Mouse (Mus musculus): ENCODE data around the gene Ttc7b. TPM values are rescaled to one million over a fixed set of nuclear protein-coding genes. Genes with fewer than 3 reads are reported as not detected.
A peak's percentile ranks its signal among the peaks of the same experiment; 100 is the strongest.

The Ttc7b gene
- polyA plus RNA-seq, 1 experiment: 20.4 TPM

DNA sequence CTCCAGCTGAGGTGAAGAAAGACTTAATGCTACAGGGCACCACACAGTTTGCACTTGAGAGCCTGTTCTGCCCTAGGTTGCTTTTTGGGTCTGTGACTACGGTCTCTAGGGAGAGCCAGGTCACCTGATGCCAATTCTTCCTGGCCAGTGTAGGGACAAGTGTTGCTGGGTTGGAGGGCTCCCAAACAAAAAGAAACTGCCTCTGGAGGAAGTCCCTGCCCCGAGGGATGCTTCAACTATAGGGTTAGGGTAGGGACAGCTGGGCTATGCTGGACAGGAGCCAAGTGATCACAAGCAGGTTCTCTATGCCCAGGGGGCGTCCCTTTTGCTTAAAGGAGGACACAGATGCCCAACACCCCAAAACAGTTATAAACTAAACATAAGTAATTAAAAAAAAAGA is 202.7 kb downstream of the Ttc7b start:
- peak in 1 of 2 experiments; percentile 8 for DNase-seq (ENCODE audit: low read depth in 1 of 2, low spot score in 2 of 2)
- Histone ChIP-seq H3K27ac (ENCODE audit: insufficient read depth, low read length) (peak overlapping the region; percentile 5; the same call in 1 of the 2 replicates), H3K27me3 (ENCODE audit: control insufficient read depth, insufficient read depth, low read length) (no peaks in the 10 kb centered on the region), H3K36me3 (ENCODE audit: control insufficient read depth, insufficient read depth, low read length) (no peaks in the 10 kb centered on the region), H3K4me1 (ENCODE audit: control insufficient read depth, insufficient read depth, insufficient read length) (peaks cover 32% of the 10 kb centered on the region; the same call in 1 of the 2 replicates), H3K4me3 (ENCODE audit: extremely low read depth, insufficient read depth, insufficient read length) (no peak overlapping the region)
- 40% methylated on average over 3 of the region's 3 CpGs for WGBS
- TF ChIP-seq POLR2A (IDR thresholded peaks at IDR 0.05; ENCODE audit: low read depth, low read length) (no peak), CTCF (IDR thresholded peaks at IDR 0.05; ENCODE audit: extremely low read depth, insufficient read depth, insufficient read length, insufficient replicate concordance) (no peak)

DNA sequence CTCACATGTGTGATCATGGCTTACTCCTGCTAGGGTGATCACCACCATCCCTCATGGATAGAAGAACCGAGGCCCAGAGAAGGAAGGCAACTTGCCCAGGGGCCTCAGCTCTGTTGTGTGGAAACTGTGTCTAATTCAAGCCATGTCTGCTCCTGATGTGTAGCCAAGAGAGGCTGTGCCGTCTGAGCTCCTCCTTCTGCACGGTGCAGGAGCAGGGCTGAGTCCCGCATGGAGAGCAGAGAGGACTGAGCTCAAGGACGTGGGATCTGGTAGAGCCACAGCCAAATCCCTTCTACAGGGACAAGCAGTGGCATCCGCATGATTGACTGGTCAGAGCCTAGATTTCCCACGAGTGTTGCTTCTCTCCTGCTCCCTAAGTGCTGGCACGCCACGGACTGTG is 204.5 kb downstream of the Ttc7b start:
- Histone ChIP-seq H3K27me3 (ENCODE audit: control insufficient read depth, insufficient read depth, low read length) (no peaks in the 10 kb centered on the region), H3K4me1 (ENCODE audit: control insufficient read depth, insufficient read depth, insufficient read length) (peaks cover 32% of the 10 kb centered on the region; the same call in 1 of the 2 replicates), H3K4me3 (ENCODE audit: extremely low read depth, insufficient read depth, insufficient read length) (no peak overlapping the region), H3K36me3 (ENCODE audit: control insufficient read depth, insufficient read depth, low read length) (no peaks in the 10 kb centered on the region), H3K27ac (ENCODE audit: insufficient read depth, low read length) (no peak overlapping the region)
- 93% methylated on average over 9 of the region's 9 CpGs for WGBS
- no peak for TF ChIP-seq POLR2A (IDR thresholded peaks at IDR 0.05; ENCODE audit: low read depth, low read length)
- no peak for TF ChIP-seq CTCF (IDR thresholded peaks at IDR 0.05; ENCODE audit: extremely low read depth, insufficient read depth, insufficient read length, insufficient replicate concordance)
- no peak for DNase-seq (ENCODE audit: low read depth in 1 of 2, low spot score in 2 of 2)

DNA sequence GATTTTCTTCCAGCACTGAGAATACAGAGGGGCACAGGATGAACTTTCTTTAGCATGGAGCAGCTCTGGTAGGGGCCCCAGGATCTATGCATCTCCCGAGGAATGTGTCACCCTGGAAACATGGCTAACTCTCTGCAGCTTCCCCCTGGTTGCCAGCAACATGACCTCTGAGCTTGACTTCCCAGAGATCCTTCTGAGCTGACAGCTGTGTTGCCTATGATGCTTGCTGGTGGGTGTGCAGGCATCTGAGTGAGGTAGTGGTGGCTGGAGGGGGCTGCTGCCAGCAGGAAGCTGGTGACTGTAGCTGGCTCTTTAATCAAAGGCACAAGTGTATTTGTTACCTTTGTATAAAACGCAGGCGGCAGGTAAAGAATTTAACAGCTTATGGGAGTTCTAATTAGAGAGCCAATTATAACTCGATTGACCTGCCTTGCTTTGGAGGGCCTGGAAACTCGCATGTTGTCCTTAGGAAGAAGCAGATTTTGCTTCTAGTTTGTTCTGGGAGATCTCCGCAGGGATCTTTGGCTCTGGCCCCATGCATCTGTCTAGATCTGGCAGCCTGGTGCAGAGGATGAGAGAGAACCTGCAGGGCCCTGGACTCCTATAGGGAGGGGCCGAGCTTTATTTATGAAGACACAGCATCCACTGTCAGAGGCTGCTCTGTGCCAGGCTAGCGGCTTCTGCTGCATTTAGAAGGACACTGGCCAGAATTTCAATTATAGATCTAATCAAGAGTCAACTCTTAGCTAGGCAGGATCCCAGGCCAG is 205.3 kb downstream of the Ttc7b start:
- H3K4me3 ChIP-seq (ENCODE audit: extremely low read depth, insufficient read depth, insufficient read length): no peak overlapping the region
- WGBS: 94% methylated on average over 8 of the region's 8 CpGs
- no peak for DNase-seq (ENCODE audit: low read depth in 1 of 2, low spot score in 2 of 2)
- TF ChIP-seq CTCF (IDR thresholded peaks at IDR 0.05; ENCODE audit: extremely low read depth, insufficient read depth, insufficient read length, insufficient replicate concordance): no peak
- TF ChIP-seq POLR2A (IDR thresholded peaks at IDR 0.05; ENCODE audit: low read depth, low read length): no peak
- no peaks in the 10 kb centered on the region for H3K36me3 ChIP-seq (ENCODE audit: control insufficient read depth, insufficient read depth, low read length)
- H3K27me3 ChIP-seq (ENCODE audit: control insufficient read depth, insufficient read depth, low read length): no peaks in the 10 kb centered on the region
- no peak overlapping the region for H3K27ac ChIP-seq (ENCODE audit: insufficient read depth, low read length)
- peaks cover 26% of the 10 kb centered on the region; the same call in 1 of the 2 replicates for H3K4me1 ChIP-seq (ENCODE audit: control insufficient read depth, insufficient read depth, insufficient read length)

DNA sequence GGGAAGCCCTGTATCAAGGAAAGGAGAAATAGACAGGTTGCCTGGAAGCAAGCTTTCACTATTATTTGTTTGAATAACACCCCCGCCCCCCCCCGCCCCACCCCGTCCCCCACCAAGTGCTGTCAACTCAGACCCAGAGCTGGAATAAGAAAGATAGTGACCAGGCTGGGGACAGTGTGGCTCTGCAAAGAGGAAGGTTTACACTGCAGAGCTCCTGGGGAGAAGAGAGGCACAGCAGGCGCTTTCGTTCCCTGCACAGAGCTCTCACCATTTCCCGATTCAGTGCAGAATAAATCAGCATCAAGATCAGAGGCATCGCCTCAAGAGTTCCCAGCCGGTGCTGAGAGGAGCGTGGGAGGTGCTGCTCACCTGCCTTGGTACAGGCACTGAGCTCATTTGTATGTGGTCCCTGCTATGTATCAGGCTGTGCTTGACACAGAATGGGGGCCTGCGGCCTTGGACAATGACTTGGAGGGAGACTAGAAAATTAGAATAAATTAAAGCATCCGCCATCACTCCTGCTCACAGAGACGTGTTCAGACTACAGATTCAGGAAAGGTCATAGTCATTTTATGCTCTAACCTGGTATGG is 206.7 kb downstream of the Ttc7b start:
- no peak for DNase-seq (ENCODE audit: low read depth in 1 of 2, low spot score in 2 of 2)
- H3K4me3 ChIP-seq (ENCODE audit: extremely low read depth, insufficient read depth, insufficient read length): no peak overlapping the region
- peaks cover 14% of the 10 kb centered on the region; the same call in 1 of the 2 replicates for H3K4me1 ChIP-seq (ENCODE audit: control insufficient read depth, insufficient read depth, insufficient read length)
- no peaks in the 10 kb centered on the region for H3K36me3 ChIP-seq (ENCODE audit: control insufficient read depth, insufficient read depth, low read length)
- no peaks in the 10 kb centered on the region for H3K27me3 ChIP-seq (ENCODE audit: control insufficient read depth, insufficient read depth, low read length)
- TF ChIP-seq POLR2A (IDR thresholded peaks at IDR 0.05; ENCODE audit: low read depth, low read length): no peak
- TF ChIP-seq CTCF (IDR thresholded peaks at IDR 0.05; ENCODE audit: extremely low read depth, insufficient read depth, insufficient read length, insufficient replicate concordance): no peak
- H3K27ac ChIP-seq (ENCODE audit: insufficient read depth, low read length): no peak overlapping the region
- WGBS: 86% methylated on average over 12 of the region's 12 CpGs

DNA sequence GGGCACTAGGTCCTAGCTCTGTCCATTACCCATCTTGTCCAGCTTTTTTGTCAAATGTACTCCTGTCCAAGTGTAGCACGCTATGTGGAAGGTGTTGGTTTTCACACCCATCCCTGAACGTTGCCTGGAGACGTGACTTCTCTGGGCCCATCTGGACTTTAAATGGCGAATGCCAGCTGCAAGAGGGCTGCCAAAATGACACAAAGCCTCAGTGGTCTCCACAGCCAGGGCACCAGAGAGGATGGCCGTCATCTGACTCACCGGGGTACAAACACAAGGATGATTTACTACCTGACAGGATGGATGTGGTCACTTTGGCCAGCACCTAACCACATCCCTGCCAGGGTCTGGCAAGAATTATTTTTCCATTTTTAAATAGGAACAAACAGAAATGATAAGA is 207.4 kb downstream of the Ttc7b start:
- no peaks in the 10 kb centered on the region for H3K36me3 ChIP-seq (ENCODE audit: control insufficient read depth, insufficient read depth, low read length)
- WGBS: 64% methylated on average over 6 of the region's 6 CpGs
- H3K27ac ChIP-seq (ENCODE audit: insufficient read depth, low read length): no peak overlapping the region
- TF ChIP-seq CTCF (IDR thresholded peaks at IDR 0.05; ENCODE audit: extremely low read depth, insufficient read depth, insufficient read length, insufficient replicate concordance) (no peak), POLR2A (IDR thresholded peaks at IDR 0.05; ENCODE audit: low read depth, low read length) (no peak)
- DNase-seq (ENCODE audit: low read depth in 1 of 2, low spot score in 2 of 2): no peak
- H3K27me3 ChIP-seq (ENCODE audit: control insufficient read depth, insufficient read depth, low read length): no peaks in the 10 kb centered on the region
- no peak overlapping the region for H3K4me3 ChIP-seq (ENCODE audit: extremely low read depth, insufficient read depth, insufficient read length)
- peaks cover 11% of the 10 kb centered on the region; the same call in 1 of the 2 replicates for H3K4me1 ChIP-seq (ENCODE audit: control insufficient read depth, insufficient read depth, insufficient read length)

DNA sequence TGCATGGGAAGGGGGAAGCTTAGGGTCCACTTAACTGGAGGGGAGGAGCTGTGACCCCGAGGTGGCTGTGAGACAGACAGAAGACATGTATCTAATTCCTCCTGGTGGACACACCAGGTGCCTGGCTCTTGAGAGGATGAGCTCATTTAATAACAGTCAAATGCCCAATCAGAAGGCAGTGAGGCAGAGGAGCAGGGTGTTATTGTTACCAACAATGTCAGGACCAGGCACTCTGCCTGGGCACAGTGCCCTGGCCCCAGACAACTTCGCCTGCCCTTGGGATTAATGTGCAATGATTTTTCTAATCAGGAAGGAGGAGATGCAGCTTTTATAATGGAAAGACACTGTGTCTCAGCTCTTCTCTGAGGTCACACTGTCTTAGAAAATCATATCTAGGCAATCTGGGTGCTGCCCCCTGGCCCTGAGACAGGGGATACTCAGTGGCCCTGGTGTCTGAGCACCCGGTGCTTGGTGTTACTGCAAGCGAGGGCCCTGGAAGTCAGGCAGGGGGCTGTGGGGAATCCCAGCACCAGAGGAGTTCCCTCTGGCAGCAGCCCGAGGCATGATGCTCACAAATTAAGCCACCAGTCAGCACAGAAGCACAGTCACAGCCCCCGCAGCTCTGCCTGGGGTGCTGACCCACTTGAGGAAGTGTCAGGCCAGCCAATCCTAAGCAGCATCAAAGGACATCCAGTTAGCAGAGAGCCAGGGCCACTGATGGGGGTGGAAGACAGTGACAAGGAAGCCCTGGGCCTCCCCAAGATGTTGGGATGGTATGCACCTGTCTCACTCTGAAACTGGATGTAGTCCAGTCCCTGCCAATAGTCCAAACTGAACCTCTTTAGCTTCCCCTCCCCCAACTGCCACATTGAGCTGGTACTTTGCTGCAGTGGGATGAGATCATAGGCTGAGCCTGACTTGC is 209.9 kb downstream of the Ttc7b start:
- DNase-seq (ENCODE audit: low read depth in 1 of 2, low spot score in 2 of 2): no peak
- Histone ChIP-seq H3K4me3 (ENCODE audit: extremely low read depth, insufficient read depth, insufficient read length) (no peak overlapping the region), H3K4me1 (ENCODE audit: control insufficient read depth, insufficient read depth, insufficient read length) (no peaks in the 10 kb centered on the region), H3K27me3 (ENCODE audit: control insufficient read depth, insufficient read depth, low read length) (no peaks in the 10 kb centered on the region), H3K27ac (ENCODE audit: insufficient read depth, low read length) (no peak overlapping the region), H3K36me3 (ENCODE audit: control insufficient read depth, insufficient read depth, low read length) (no peaks in the 10 kb centered on the region)
- 81% methylated on average over 6 of the region's 6 CpGs for WGBS
- TF ChIP-seq CTCF (IDR thresholded peaks at IDR 0.05; ENCODE audit: extremely low read depth, insufficient read depth, insufficient read length, insufficient replicate concordance) (no peak), POLR2A (IDR thresholded peaks at IDR 0.05; ENCODE audit: low read depth, low read length) (no peak)

All from spleen, adult 2 months (tissue).